Mouse (Mus musculus): ENCODE results near the gene Mus81. TPM values are rescaled to one million over a fixed set of nuclear protein-coding genes. Genes with fewer than 3 reads are reported as not detected.

Mus81 gene
- total and polyA plus RNA-seq, 3 experiments, result 18.6 to 38.6 (median 21.6) TPM

DNA sequence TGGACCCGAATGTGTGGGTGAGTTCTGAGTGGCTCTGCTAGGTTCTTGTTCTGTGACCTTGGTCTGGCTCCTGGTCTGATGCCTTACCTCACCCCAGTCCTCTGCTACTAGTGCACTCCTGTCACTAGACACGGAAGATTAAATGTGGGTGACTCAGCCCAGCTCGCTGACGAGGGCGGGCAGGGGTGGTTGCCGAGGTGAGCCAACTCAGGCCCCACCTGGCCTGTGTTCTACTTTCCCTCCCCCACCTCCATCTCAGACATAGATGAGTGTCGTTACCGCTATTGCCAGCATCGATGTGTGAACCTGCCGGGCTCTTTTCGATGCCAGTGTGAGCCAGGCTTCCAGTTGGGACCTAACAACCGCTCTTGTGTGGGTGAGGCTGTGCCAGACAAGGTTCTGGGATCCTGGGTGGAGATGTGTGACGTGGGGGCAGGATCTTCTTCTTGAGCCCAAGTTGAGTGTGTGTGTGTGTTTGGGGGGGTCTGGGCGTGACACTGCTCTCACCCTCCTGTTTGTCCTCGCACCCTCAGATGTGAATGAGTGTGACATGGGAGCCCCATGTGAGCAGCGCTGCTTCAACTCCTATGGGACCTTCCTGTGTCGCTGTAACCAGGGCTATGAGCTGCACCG lies 10.4 kb downstream of the Mus81 start:
- no peaks in the 10 kb centered on the region for H3K27me3 ChIP-seq (ENCODE audit: control insufficient read depth, insufficient read depth, low read length)
- intact Hi-C loops (cut with DNase I), result no loop called here
- H3K27ac ChIP-seq, result no peak overlapping the region
- no peaks in the 10 kb centered on the region for H3K79me2 ChIP-seq (replicated peaks; ENCODE audit: control insufficient read depth, insufficient read depth, low read length)
- no peak for DNase-seq
- 87% methylated on average over 18 of the region's 18 CpGs for WGBS
- H3K4me1 ChIP-seq (ENCODE audit: control insufficient read depth, insufficient read depth, low read length), result no peaks in the 10 kb centered on the region
- no peak overlapping the region for H3K4me3 ChIP-seq
- no peaks in the 10 kb centered on the region for H3K36me3 ChIP-seq (ENCODE audit: control insufficient read depth, insufficient read depth, low read length)
- H3K9ac ChIP-seq (ENCODE audit: low read depth, low read length), result no peak overlapping the region
- TF ChIP-seq EP300 (IDR thresholded peaks at IDR 0.05; ENCODE audit: insufficient read depth, low read depth, low read length) (no peak), CTCF (IDR thresholded peaks at IDR 0.05) (no peak), POLR2A (IDR thresholded peaks at IDR 0.05; ENCODE audit: insufficient read depth, low read depth, low read length) (no peak)

DNA sequence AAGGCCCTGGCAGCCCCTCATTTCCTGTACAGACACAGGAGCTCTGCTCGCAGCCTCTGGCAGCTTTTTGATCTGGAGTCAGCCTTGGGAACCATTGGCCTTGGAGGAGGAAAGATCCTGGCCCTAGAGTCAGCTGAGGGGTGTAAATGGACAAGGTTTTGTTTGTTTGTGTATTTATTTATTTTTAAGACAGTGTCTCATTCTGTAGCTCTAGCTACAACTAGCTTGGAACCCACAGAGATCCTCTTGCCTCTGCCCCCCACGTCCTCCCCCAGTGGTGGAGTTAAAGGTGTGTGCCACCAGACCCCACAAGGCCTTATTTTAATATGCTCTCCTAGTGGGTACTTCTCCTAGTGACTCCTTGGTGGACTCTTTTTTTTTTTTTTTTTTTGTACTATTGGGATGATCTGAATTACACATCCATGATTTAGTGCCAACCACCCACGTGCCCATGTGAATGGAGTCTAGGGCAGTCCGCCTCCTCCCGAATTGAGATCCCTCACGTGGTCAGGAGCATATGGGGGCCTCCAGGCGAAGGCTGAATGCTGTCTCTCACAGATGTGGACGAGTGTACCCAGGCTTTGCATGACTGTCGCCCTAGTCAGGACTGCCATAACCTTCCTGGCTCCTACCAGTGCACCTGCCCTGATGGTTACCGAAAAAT lies 11.1 kb downstream of the Mus81 start:
- no peaks in the 10 kb centered on the region for H3K36me3 ChIP-seq (ENCODE audit: control insufficient read depth, insufficient read depth, low read length)
- H3K27ac ChIP-seq, result no peak overlapping the region
- no peak overlapping the region for H3K4me3 ChIP-seq
- H3K4me1 ChIP-seq (ENCODE audit: control insufficient read depth, insufficient read depth, low read length), result no peaks in the 10 kb centered on the region
- intact Hi-C loops (cut with DNase I), result no loop called here
- H3K9ac ChIP-seq (ENCODE audit: low read depth, low read length), result no peak overlapping the region
- no peaks in the 10 kb centered on the region for H3K79me2 ChIP-seq (replicated peaks; ENCODE audit: control insufficient read depth, insufficient read depth, low read length)
- no peak for TF ChIP-seq EP300 (IDR thresholded peaks at IDR 0.05; ENCODE audit: insufficient read depth, low read depth, low read length)
- TF ChIP-seq CTCF (IDR thresholded peaks at IDR 0.05), result no peak
- no peak for TF ChIP-seq POLR2A (IDR thresholded peaks at IDR 0.05; ENCODE audit: insufficient read depth, low read depth, low read length)
- 90% methylated on average over 10 of the region's 10 CpGs for WGBS
- H3K27me3 ChIP-seq (ENCODE audit: control insufficient read depth, insufficient read depth, low read length), result no peaks in the 10 kb centered on the region
- no peak for DNase-seq

DNA sequence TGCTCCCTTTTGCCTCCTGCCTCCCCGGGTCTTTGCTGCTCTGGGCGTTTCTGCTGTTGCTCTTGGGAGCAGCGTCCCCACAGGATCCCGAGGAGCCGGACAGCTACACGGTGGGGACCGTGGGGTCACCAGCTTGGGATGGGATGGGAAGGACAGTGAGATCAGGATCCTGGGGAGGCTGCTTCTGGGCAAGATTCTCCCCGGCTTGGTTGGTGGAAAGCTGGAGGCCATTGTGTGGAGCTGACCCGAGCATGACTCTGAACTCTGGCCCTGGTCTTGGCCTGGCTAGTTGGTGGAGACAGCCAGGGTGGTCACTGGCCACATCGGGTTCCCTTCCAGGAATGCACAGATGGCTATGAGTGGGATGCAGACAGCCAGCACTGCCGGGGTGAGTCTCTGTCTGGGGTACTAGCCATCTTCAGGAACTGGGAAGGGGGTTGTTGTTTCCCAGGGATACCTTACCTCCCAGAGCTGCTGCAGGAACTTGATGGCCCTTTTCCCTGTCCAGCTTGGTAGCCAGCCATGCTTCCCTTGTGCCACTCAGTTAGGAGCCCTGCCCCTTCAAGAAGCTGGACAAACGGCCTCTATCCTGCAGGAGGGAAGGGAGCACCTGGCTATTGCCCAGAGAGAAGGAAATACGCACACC lies 13.0 kb downstream of the Mus81 start:
- no peaks in the 10 kb centered on the region for H3K79me2 ChIP-seq (replicated peaks; ENCODE audit: control insufficient read depth, insufficient read depth, low read length)
- 38% methylated on average over 13 of the region's 13 CpGs for WGBS
- peak overlapping the region; percentile 57 for H3K4me3 ChIP-seq
- no peak for DNase-seq
- H3K4me1 ChIP-seq (ENCODE audit: control insufficient read depth, insufficient read depth, low read length), result no peaks in the 10 kb centered on the region
- peak overlapping the region; percentile 77 for H3K9ac ChIP-seq (ENCODE audit: low read depth, low read length)
- no peaks in the 10 kb centered on the region for H3K27me3 ChIP-seq (ENCODE audit: control insufficient read depth, insufficient read depth, low read length)
- H3K36me3 ChIP-seq (ENCODE audit: control insufficient read depth, insufficient read depth, low read length), result no peaks in the 10 kb centered on the region
- TF ChIP-seq EP300 (IDR thresholded peaks at IDR 0.05; ENCODE audit: insufficient read depth, low read depth, low read length), result no peak
- no peak for TF ChIP-seq POLR2A (IDR thresholded peaks at IDR 0.05; ENCODE audit: insufficient read depth, low read depth, low read length)
- TF ChIP-seq CTCF (IDR thresholded peaks at IDR 0.05), result no peak
- intact Hi-C loops (cut with DNase I), result no loop called here
- peak overlapping the region; percentile 76 for H3K27ac ChIP-seq

DNA sequence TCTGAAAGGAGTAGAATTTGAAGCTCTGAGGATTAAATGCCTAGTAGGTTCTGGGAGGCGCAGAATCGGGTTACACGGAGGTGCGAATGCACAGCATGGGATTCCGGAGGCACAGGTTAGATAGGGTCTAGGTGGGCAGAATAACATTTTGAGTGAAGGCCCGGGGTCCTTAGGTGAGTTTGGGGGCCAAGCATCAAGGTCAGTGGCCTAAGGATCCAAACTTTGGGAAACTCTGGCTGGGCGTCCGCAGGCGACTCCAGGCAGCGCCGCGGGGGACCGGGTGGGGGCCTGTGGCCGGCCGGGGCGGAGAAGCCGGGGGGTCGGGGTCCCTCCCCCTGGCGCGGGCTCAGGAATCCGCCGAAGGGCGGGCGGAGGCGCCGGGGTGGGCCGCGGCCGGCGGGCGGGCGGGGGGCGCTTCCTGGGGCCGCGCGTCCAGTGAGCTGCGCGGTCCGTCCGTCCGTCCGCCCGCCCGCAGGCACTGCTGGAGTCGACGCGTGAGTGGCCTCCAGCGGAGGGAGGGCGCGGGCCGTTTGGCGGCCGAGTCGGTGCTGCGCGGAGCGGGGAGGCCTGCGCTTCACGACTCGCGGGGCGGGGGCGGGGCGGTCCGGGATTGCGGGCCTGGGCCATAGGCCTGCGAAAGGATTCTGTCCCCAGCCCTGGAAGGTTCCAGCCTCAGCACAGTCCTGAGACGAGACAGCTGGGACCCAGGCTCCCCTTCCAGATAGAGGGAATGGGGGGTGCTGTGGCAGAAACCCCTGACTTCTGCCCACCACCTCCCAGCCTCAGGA lies 13.7 kb downstream of the Mus81 start:
- peak; percentile 69 to 73 for DNase-seq
- Histone ChIP-seq H3K27me3 (ENCODE audit: control insufficient read depth, insufficient read depth, low read length) (no peaks in the 10 kb centered on the region), H3K79me2 (replicated peaks; ENCODE audit: control insufficient read depth, insufficient read depth, low read length) (no peaks in the 10 kb centered on the region), H3K4me1 (ENCODE audit: control insufficient read depth, insufficient read depth, low read length) (no peaks in the 10 kb centered on the region), H3K9ac (ENCODE audit: low read depth, low read length) (peak overlapping the region; percentile 77), H3K36me3 (ENCODE audit: control insufficient read depth, insufficient read depth, low read length) (no peaks in the 10 kb centered on the region), H3K4me3 (peak overlapping the region; percentile 57), H3K27ac (peak overlapping the region; percentile 76)
- under 1% methylated on average over 62 of the region's 68 CpGs for WGBS
- intact Hi-C loops (cut with DNase I), result no loop called here
- TF ChIP-seq POLR2A (IDR thresholded peaks at IDR 0.05; ENCODE audit: insufficient read depth, low read depth, low read length) (no peak), CTCF (IDR thresholded peaks at IDR 0.05) (no peak), EP300 (IDR thresholded peaks at IDR 0.05; ENCODE audit: insufficient read depth, low read depth, low read length) (no peak)

DNA sequence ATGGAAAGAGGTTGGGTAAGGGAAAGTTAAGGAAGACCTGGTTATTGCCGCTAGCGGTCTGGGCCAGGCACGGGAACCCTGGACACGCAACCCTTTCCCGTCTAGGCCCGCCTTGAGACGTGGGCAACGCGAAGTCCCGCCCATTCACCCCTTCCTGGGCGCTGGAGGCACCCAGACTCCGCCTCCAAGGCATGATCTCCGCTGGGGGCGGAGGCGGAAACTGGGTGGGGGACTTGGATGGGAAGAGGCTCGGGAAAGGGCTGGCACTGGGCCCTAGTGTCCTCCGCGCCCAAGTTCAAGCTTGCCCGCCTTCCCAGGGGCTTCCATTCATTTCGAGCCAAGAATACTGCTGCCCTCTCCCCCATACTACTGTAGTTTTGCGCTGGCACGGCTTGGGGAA lies 14.5 kb downstream of the Mus81 start, which contains the start of gene Efemp2:
Gene Efemp2, plus strand, starts transcription at position 235 of the 400 bp plus-strand sequence.
- Histone ChIP-seq H3K79me2 (replicated peaks; ENCODE audit: control insufficient read depth, insufficient read depth, low read length) (no peaks in the 10 kb centered on the region), H3K27ac (peak within 1 kb of the TSS; percentile 76), H3K4me1 (ENCODE audit: control insufficient read depth, insufficient read depth, low read length) (no peaks in the 10 kb centered on the region), H3K27me3 (ENCODE audit: control insufficient read depth, insufficient read depth, low read length) (no peaks in the 10 kb centered on the region), H3K4me3 (peak within 1 kb of the TSS; percentile 57), H3K9ac (ENCODE audit: low read depth, low read length) (peak within 1 kb of the TSS; percentile 77), H3K36me3 (ENCODE audit: control insufficient read depth, insufficient read depth, low read length) (no peaks in the 10 kb centered on the region)
- TF ChIP-seq CTCF (IDR thresholded peaks at IDR 0.05), result no peak
- peak; percentile 65 for TF ChIP-seq POLR2A (IDR thresholded peaks at IDR 0.05; ENCODE audit: insufficient read depth, low read depth, low read length)
- no peak for TF ChIP-seq EP300 (IDR thresholded peaks at IDR 0.05; ENCODE audit: insufficient read depth, low read depth, low read length)
- intact Hi-C loops (cut with DNase I), result loop anchor here (1.0 kb wide), 1 partner anchor 14 kb away; no protein-coding TSS in a partner anchor
- DNase-seq, result peak; percentile 89 to 90
- 2% methylated on average over 22 of the region's 22 CpGs for WGBS
